ENCODE assay signal across 13 mouse cellular contexts in the genomic region with DNA sequence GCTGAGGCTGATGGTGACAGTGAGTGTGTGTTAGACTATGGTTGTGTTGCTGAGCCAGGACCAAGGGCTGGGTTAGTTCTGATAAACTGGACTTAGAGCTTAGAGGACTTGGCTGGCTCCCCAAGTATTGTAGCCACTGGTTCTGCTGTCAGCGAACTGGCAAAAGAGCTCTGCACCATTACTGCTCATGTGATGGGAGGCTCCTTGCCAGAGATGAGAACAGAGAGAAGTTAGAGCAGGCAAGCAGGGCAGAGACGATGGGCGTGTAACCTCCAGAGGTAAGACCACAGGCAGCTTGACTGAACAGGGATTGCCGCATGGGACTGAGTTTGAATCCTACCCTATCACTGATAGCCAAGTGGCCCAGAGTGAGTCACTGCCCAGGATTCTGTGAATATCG. TPM values are rescaled to one million over a fixed set of nuclear protein-coding genes. Genes with fewer than 3 reads are reported as not detected.
DNase-seq lines count a peak whose midpoint lies in the region; ATAC-seq and TF ChIP-seq lines count a peak whose summit lies in the region.
"Had no signal": no experiment of that assay in that cellular context is flagged by ENCODE, and none has a peak within 500 bp of the region (broad histone marks: within the 10 kb centered on the region; RNA-seq: fewer than 3 reads in every experiment).

No protein-coding gene starts in this region.

- no peaks in the 10 kb centered on the region for H3K27me3 ChIP-seq in hindbrain, postnatal 0 days (ENCODE audit: insufficient read depth, low read length)
- no peaks in the 10 kb centered on the region for H3K27me3 ChIP-seq in hindbrain, embryonic 14.5 days (ENCODE audit: control insufficient read depth, insufficient read depth, low read length)
- no peaks in the 10 kb centered on the region for H3K27me3 ChIP-seq in heart, embryonic 10.5 days (ENCODE audit: insufficient read depth, poor library complexity, severe bottlenecking)
- H3K27me3 ChIP-seq: CH12.LX had no signal

- WGBS in hindbrain, postnatal 0 days: 74% methylated on average over 5 of the region's 5 CpGs
- 94% methylated on average over 5 of the region's 5 CpGs for WGBS in hindbrain, embryonic 14.5 days
- 70% methylated on average over 5 of the region's 5 CpGs for WGBS in lung, adult 2 months
- 86% methylated on average over 5 of the region's 5 CpGs for WGBS in heart, embryonic 10.5 days

- DNase-seq in hindbrain, postnatal 0 days (ENCODE audit: low spot score): no peak
- DNase-seq in hindbrain, embryonic 14.5 days (ENCODE audit: low spot score): no peak
- peak; percentile 15 for DNase-seq in lung, adult 2 months
- DNase-seq in lung, postnatal 36 days: no peak
- no peak for DNase-seq in heart, embryonic 10.5 days (ENCODE audit: low spot score)
- peak; percentile 50 for DNase-seq in kidney, postnatal 14 days
- no peak for DNase-seq in spleen, adult 12 weeks (ENCODE audit: low spot score)
- DNase-seq: adrenal gland, postnatal 14 days; thymus, adult 18-20 months had no signal

- H3K9ac ChIP-seq in hindbrain, postnatal 0 days (replicated peaks; ENCODE audit: low read length): no peak overlapping the region
- no peak overlapping the region for H3K9ac ChIP-seq in hindbrain, embryonic 14.5 days

- H3K4me1 ChIP-seq in hindbrain, postnatal 0 days (ENCODE audit: insufficient read depth, low read length): 0 out of 2 replicates have a peak, but pooled peaks cover 8% of the 10 kb centered on the region
- H3K4me1 ChIP-seq in hindbrain, embryonic 14.5 days (replicated peaks; ENCODE audit: control insufficient read depth, insufficient read depth, low read length): peaks cover 10% of the 10 kb centered on the region; the same call in 1 of the 2 replicates
- peaks cover 42% of the 10 kb centered on the region for H3K4me1 ChIP-seq in lung, adult 2 months (ENCODE audit: control insufficient read depth, insufficient read depth, low read length)
- H3K4me1 ChIP-seq in heart, embryonic 10.5 days: peaks cover 56% of the 10 kb centered on the region

- TF ChIP-seq POLR2A in lung, adult 2 months (IDR thresholded peaks at IDR 0.05; ENCODE audit: borderline replicate concordance, extremely low read depth, low read depth, low read length): no peak

- no peaks in the 10 kb centered on the region for H3K9me3 ChIP-seq in hindbrain, postnatal 0 days (ENCODE audit: low read length)
- no peaks in the 10 kb centered on the region for H3K9me3 ChIP-seq in hindbrain, embryonic 14.5 days (ENCODE audit: control insufficient read depth, low read length)
- H3K9me3 ChIP-seq in heart, embryonic 10.5 days: no peaks in the 10 kb centered on the region

- no peak overlapping the region for H3K4me2 ChIP-seq in hindbrain, postnatal 0 days (ENCODE audit: low read depth, low read length)
- no peak overlapping the region for H3K4me2 ChIP-seq in hindbrain, embryonic 14.5 days (replicated peaks)

- peaks cover 5% of the 10 kb centered on the region; the same call in 1 of the 2 replicates for H3K36me3 ChIP-seq in hindbrain, postnatal 0 days (ENCODE audit: insufficient read depth, low read length)
- 0 out of 2 replicates have a peak, but pooled peaks cover 14% of the 10 kb centered on the region for H3K36me3 ChIP-seq in hindbrain, embryonic 14.5 days (replicated peaks; ENCODE audit: control insufficient read depth, insufficient read depth)
- peaks cover 25% of the 10 kb centered on the region for H3K36me3 ChIP-seq in heart, embryonic 10.5 days

- no peak overlapping the region for H3K4me3 ChIP-seq in hindbrain, postnatal 0 days (ENCODE audit: low read length)
- no peak overlapping the region for H3K4me3 ChIP-seq in hindbrain, embryonic 14.5 days (replicated peaks; ENCODE audit: low read length)
- H3K4me3 ChIP-seq in lung, adult 2 months (replicated peaks; ENCODE audit: extremely low read depth, low read depth, low read length): no peak overlapping the region
- H3K4me3 ChIP-seq in heart, embryonic 10.5 days: no peak overlapping the region
- H3K4me3 ChIP-seq: erythroblast, embryonic 14.5 days; myocyte had no signal

- TF ChIP-seq CTCF in hindbrain, postnatal 0 days (IDR thresholded peaks at IDR 0.05; ENCODE audit: low read depth): no peak
- no peak for TF ChIP-seq CTCF in lung, adult 2 months (IDR thresholded peaks at IDR 0.05; ENCODE audit: insufficient read depth, low read length)

- no peak for ATAC-seq in hindbrain, postnatal 0 days
- ATAC-seq in hindbrain, embryonic 14.5 days (ENCODE audit: low FRiP score): no peak
- no peak for ATAC-seq in erythroid progenitor cell, adult 5-6 weeks (replicated peaks; ENCODE audit: low FRiP score, poor library complexity, severe bottlenecking)

- H3K27ac ChIP-seq in hindbrain, postnatal 0 days: 0 out of 2 replicates have a peak overlapping the region, but pooled peaks have one; percentile 67
- H3K27ac ChIP-seq in hindbrain, embryonic 14.5 days: no peak overlapping the region
- H3K27ac ChIP-seq in heart, embryonic 10.5 days: peak overlapping the region; percentile 52; the same call in 1 of the 2 replicates

RNA-seq across cellular contexts. Expression of a gene that starts 51.6 kb away (rescaled TPM):
- total RNA-seq in hindbrain, postnatal 0 days (2014; rRNA removed): 52.9 and 54.4 TPM in 2 replicates
- polyA plus RNA-seq in hindbrain, postnatal 0 days (2015; fragmentation: Nextera tagmentation; extraction: Ambion mirVana): 46.7 and 46.8 TPM in 2 replicates
- 45.4 and 50.6 TPM in 2 replicates for polyA plus RNA-seq in hindbrain, embryonic 14.5 days (2014; fragmentation: Nextera tagmentation; extraction: Ambion mirVana)
- 20.9 and 22.5 TPM in 2 replicates for polyA plus RNA-seq in lung, adult 2 months (2012; rRNA removed)
- polyA plus RNA-seq in heart, embryonic 10.5 days (2016; fragmentation: Nextera tagmentation; extraction: Ambion mirVana): 14.5 and 19.7 TPM in 2 replicates
- 0.36 and 1.7 TPM in 2 replicates for total RNA-seq in erythroid progenitor cell, adult 5-6 weeks (2015; ENCODE audit: low replicate concordance)
- total RNA-seq in erythroid progenitor cell, adult 5-6 weeks (2017; ENCODE audit: low replicate concordance): not detected in 2 replicates
- total RNA-seq: CH12.LX had no signal
- polyA plus RNA-seq: erythroblast, embryonic 14.5 days had no signal

Comparison
In these comparisons a context has a peak if more than half of its experiments do, and no peak if none do; other contexts are left out.
1. DNase-seq: peak in lung, adult 2 months (single experiment) and kidney, postnatal 14 days (single experiment); none in hindbrain, postnatal 0 days (single experiment), hindbrain, embryonic 14.5 days (single experiment), lung, postnatal 36 days (single experiment), heart, embryonic 10.5 days (single experiment) and spleen, adult 12 weeks (single experiment).